Mouse (Mus musculus): ENCODE measurements at regions not wholly inside any gene's neighbourhood (a gene's known extent, or its start where the extent isn't known, plus 50 kb on each side); places are given as distances from the start of the nearest gene placed in this dataset.

DNA sequence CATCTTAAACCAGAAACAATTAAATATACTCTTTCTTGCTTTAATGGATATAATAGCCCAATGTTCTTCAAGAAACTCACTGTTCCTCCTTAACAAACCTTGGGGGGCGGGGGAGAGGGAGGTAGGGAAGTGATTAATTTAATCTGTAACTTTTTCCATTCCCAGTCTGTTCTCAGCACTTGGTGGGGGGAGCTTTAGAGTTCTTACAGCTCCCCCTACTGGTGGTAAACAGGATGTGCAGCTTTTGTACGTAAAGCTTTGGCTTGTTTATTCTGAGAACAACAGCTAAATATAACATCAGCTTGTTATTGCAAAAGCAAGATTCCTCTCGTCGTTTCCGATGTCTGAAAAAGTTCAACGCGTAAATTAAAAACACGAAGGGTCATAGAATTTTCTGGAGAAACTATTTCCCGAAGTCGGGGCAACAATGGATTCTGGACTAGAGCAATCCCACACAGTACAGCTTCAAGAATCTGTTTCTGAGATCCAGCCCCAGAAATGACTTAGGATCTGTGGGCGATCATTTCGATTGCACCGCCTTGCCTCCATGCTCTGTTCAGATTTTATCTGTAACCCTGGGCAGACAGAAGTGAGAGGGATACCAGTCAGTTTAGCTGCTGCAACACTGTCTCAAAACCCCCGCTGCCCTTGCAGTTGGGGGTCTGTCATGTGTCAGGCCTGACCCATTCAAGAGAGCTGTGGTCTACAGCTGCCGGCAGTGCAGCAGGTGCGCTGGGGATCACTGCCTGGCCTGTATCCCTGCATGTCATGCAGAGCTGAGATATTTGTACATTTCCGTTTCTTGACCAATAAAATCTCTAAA, 183.1 kb upstream of the Ednrb start:
- TF ChIP-seq CTCF (IDR thresholded peaks at IDR 0.05; ENCODE audit: borderline replicate concordance, extremely low read depth, insufficient read depth, insufficient read length): peak; percentile 72; the same call in 1 of the 2 replicates
- no peak for TF ChIP-seq POLR2A (IDR thresholded peaks at IDR 0.05; ENCODE audit: borderline replicate concordance, extremely low read depth, insufficient read depth, insufficient read length, poor library complexity, severe bottlenecking)
